Mouse (Mus musculus) midbrain, postnatal 0 days (tissue): ENCODE data around the gene Pirt. TPM values are rescaled to one million over a fixed set of nuclear protein-coding genes. Genes with fewer than 3 reads are reported as not detected.

Experiments
- ATAC-seq: fragments of 200-750 bp; cut with Nextera tagmentation; 2 replicates; pipeline ENCODE4 v1.8.0; 2017; ENCODE audit warnings: moderate number of reproducible peaks, mild to moderate bottlenecking, moderate TSS enrichment, moderate library complexity; ENCODE audit not compliant: low FRiP score
- DNase-seq: peaks from one replicate; pipeline ENCODE4 v3.0.0-alpha.2; 2015; ENCODE audit warnings: low spot score
- H3K27ac ChIP-seq: fragments of 300-500 bp; sonication (generic); 2 replicates; pipeline ENCODE4 v1.5.1; 2014; ENCODE audit warnings: low read depth, mild to moderate bottlenecking, low read length, mixed read lengths
- H3K27me3 ChIP-seq: fragments of 300-500 bp; sonication (generic); 2 replicates; pipeline ENCODE4 v1.6.1; 2014; ENCODE audit warnings: low read length, control low read depth, mixed read lengths; ENCODE audit not compliant: insufficient read depth
- H3K36me3 ChIP-seq: fragments of 300-500 bp; sonication (generic); 2 replicates; pipeline ENCODE4 v1.6.1; 2014; ENCODE audit warnings: low read length, control low read depth, mixed read lengths; ENCODE audit not compliant: insufficient read depth
- H3K4me1 ChIP-seq: fragments of 300-500 bp; sonication (generic); 2 replicates; pipeline ENCODE4 v1.6.1; 2014; ENCODE audit warnings: mild to moderate bottlenecking, control low read depth, antibody characterized with exemption, low read length, mixed read lengths; ENCODE audit not compliant: insufficient read depth
- H3K4me2 ChIP-seq: fragments of 300-500 bp; sonication (generic); 2 replicates; pipeline ENCODE4 v1.6.1; 2014; ENCODE audit warnings: low read depth, mild to moderate bottlenecking, low read length, mixed read lengths; ENCODE audit not compliant: poor library complexity, severe bottlenecking
- H3K4me3 ChIP-seq: fragments of 300-500 bp; sonication (generic); 2 replicates; pipeline ENCODE4 v1.5.1; 2014; ENCODE audit warnings: low read depth, mild to moderate bottlenecking, low read length, moderate library complexity
- H3K9ac ChIP-seq: fragments of 300-500 bp; sonication (generic); replicated peaks from 2 replicates; pipeline ENCODE4 v1.6.1; 2014; ENCODE audit warnings: mild to moderate bottlenecking, low read length, moderate library complexity, mixed read lengths; ENCODE audit not compliant: poor library complexity, severe bottlenecking
- H3K9me3 ChIP-seq: fragments of 300-500 bp; sonication (generic); 2 replicates; pipeline ENCODE4 v1.6.1; 2016; ENCODE audit warnings: low read length, control low read depth
- CTCF ChIP-seq: IDR thresholded peaks from 2 replicates; pipeline ENCODE4 v1.5.1; 2016; ENCODE audit warnings: antibody characterized with exemption, mild to moderate bottlenecking
- WGBS: fragments of 180-500 bp; shearing (Covaris S2); extraction: QIAGEN DNeasy Blood & Tissue Kit; methylation state at CpG from one replicate; pipeline ENCODE4 v1.1.7; 2014; 5-methylcytosine and 5-hydroxymethylcytosine counted together
- polyA plus RNA-seq: library from polyadenylated mRNA; unstranded; fragments of >200 nt; fragmentation: Nextera tagmentation; extraction: Ambion mirVana; gene quantifications from 2 replicates; pipeline ENCODE4 v1.2.1, GENCODE M21; 2015
- total RNA-seq: library from RNA; depleted of rRNA; stranded (reverse); fragments of >200 nt; gene quantifications from 2 replicates; pipeline ENCODE4 v1.2.3, GENCODE M21; 2014; rRNA removed

The Pirt gene
- total RNA-seq (0.76 and 1.4 TPM in 2 replicates), polyA plus RNA-seq (0.47 and 0.59 TPM in 2 replicates)

GRCm38 (mm10) chr11:66911811-66912210 is at the start of gene Pirt:
Gene Pirt (plus strand): TSS chr11:66911981.
- 50% methylated on average over 10 of the region's 10 CpGs for WGBS
- no peak for TF ChIP-seq CTCF
- Histone ChIP-seq H3K27ac (no peak within 1 kb of the TSS), H3K9ac (no peak within 1 kb of the TSS), H3K4me2 (no peak within 1 kb of the TSS), H3K4me1 (no peaks in the 10 kb centered on the region), H3K27me3 (no peaks in the 10 kb centered on the region), H3K9me3 (no peaks in the 10 kb centered on the region), H3K36me3 (no peaks in the 10 kb centered on the region), H3K4me3 (no peak within 1 kb of the TSS)
- DNase-seq (no peak), ATAC-seq (no peak)

GRCm38 (mm10) chr11:66871701-66872100 is 40.1 kb upstream of the Pirt start:
- no peaks in the 10 kb centered on the region for H3K9me3 ChIP-seq
- no peaks in the 10 kb centered on the region for H3K4me1 ChIP-seq
- no peaks in the 10 kb centered on the region for H3K27me3 ChIP-seq
- 11% methylated on average over 5 of the region's 5 CpGs for WGBS
- DNase-seq (peak; percentile 91), ATAC-seq (no peak)
- no peak overlapping the region for H3K9ac ChIP-seq
- no peaks in the 10 kb centered on the region for H3K36me3 ChIP-seq
- H3K4me3 ChIP-seq = no peak overlapping the region
- no peak overlapping the region for H3K4me2 ChIP-seq
- no peak overlapping the region for H3K27ac ChIP-seq
- TF ChIP-seq CTCF = peak; percentile 85

GRCm38 (mm10) chr11:66872773-66873470 is 38.9 kb upstream of the Pirt start:
- WGBS = 52% methylated on average over 3 of the region's 3 CpGs
- H3K4me3 ChIP-seq = no peak overlapping the region
- H3K27me3 ChIP-seq = no peaks in the 10 kb centered on the region
- no peaks in the 10 kb centered on the region for H3K4me1 ChIP-seq
- H3K4me2 ChIP-seq = no peak overlapping the region
- ATAC-seq = no peak
- H3K9ac ChIP-seq = no peak overlapping the region
- no peak for TF ChIP-seq CTCF
- no peak for DNase-seq
- no peaks in the 10 kb centered on the region for H3K9me3 ChIP-seq
- H3K27ac ChIP-seq = no peak overlapping the region
- H3K36me3 ChIP-seq = no peaks in the 10 kb centered on the region

GRCm38 (mm10) chr11:66881291-66881690 is 30.5 kb upstream of the Pirt start:
- WGBS = 62% methylated on average over 2 of the region's 2 CpGs
- H3K9ac ChIP-seq = no peak overlapping the region
- no peak overlapping the region for H3K4me3 ChIP-seq
- H3K27ac ChIP-seq = 0 out of 2 replicates have a peak overlapping the region, but pooled peaks have one; percentile 59
- ATAC-seq (no peak), DNase-seq (no peak)
- no peaks in the 10 kb centered on the region; the same call in 1 of the 2 replicates for H3K4me1 ChIP-seq
- no peak for TF ChIP-seq CTCF
- H3K36me3 ChIP-seq = no peaks in the 10 kb centered on the region
- no peaks in the 10 kb centered on the region for H3K9me3 ChIP-seq
- no peaks in the 10 kb centered on the region for H3K27me3 ChIP-seq
- H3K4me2 ChIP-seq = no peak overlapping the region

GRCm38 (mm10) chr11:66882224-66883040 is 29.3 kb upstream of the Pirt start:
- Histone ChIP-seq H3K27ac (peak overlapping the region; percentile 59), H3K4me3 (no peak overlapping the region), H3K9me3 (no peaks in the 10 kb centered on the region), H3K36me3 (no peaks in the 10 kb centered on the region), H3K4me2 (no peak overlapping the region), H3K27me3 (no peaks in the 10 kb centered on the region), H3K9ac (no peak overlapping the region), H3K4me1 (no peaks in the 10 kb centered on the region; the same call in 1 of the 2 replicates)
- no peak for TF ChIP-seq CTCF
- WGBS = 65% methylated on average over 7 of the region's 7 CpGs
- DNase-seq = peak; percentile 72
- ATAC-seq = peak; percentile 56

GRCm38 (mm10) chr11:66892536-66892935 is 19.2 kb upstream of the Pirt start:
- WGBS = 75% methylated on average over 3 of the region's 3 CpGs
- TF ChIP-seq CTCF = no peak
- peak; percentile 39 for DNase-seq
- no peak for ATAC-seq
- Histone ChIP-seq H3K36me3 (no peaks in the 10 kb centered on the region), H3K27me3 (no peaks in the 10 kb centered on the region), H3K27ac (no peak overlapping the region), H3K4me3 (no peak overlapping the region), H3K9ac (no peak overlapping the region), H3K9me3 (no peaks in the 10 kb centered on the region), H3K4me2 (no peak overlapping the region), H3K4me1 (no peaks in the 10 kb centered on the region)
